33 mouse cellular contexts compared by ENCODE assay signal in genomic region chr16:43737933-43738332, GRCm38 (mm10). TPM values are rescaled to one million over a fixed set of nuclear protein-coding genes. Genes with fewer than 3 reads are reported as not detected.
DNase-seq lines count a peak whose midpoint lies in the region; ATAC-seq lines count a peak whose summit lies in the region.
"Had no signal": no experiment of that assay in that cellular context is flagged by ENCODE, and none has a peak within 500 bp of the region (broad histone marks: within the 10 kb centered on the region; RNA-seq: fewer than 3 reads in every experiment).

No protein-coding gene starts in this region.

- H3K4me2 ChIP-seq in midbrain, embryonic 11.5 days = no peak overlapping the region
- H3K4me2 ChIP-seq: intestine, embryonic 15.5 days; limb, embryonic 12.5 days; liver, embryonic 11.5 days had no signal

- 84% methylated on average over 4 of the region's 4 CpGs for WGBS in midbrain, embryonic 11.5 days
- 94% methylated on average over 4 of the region's 4 CpGs for WGBS in midbrain, embryonic 10.5 days

- no peaks in the 10 kb centered on the region for H3K27me3 ChIP-seq in midbrain, embryonic 11.5 days (ENCODE audit: control insufficient read depth, insufficient read depth, low read length)
- no peaks in the 10 kb centered on the region for H3K27me3 ChIP-seq in midbrain, embryonic 10.5 days (ENCODE audit: low read depth, poor library complexity, severe bottlenecking)
- H3K27me3 ChIP-seq: intestine, embryonic 15.5 days; limb, embryonic 12.5 days had no signal

- no peak overlapping the region for H3K27ac ChIP-seq in midbrain, embryonic 11.5 days (ENCODE audit: low read depth, low read length)
- no peak overlapping the region for H3K27ac ChIP-seq in midbrain, embryonic 10.5 days (replicated peaks)
- H3K27ac ChIP-seq: gastrocnemius, adult 2 months; intestine, embryonic 15.5 days; limb, embryonic 12.5 days had no signal

- H3K4me1 ChIP-seq in midbrain, embryonic 11.5 days (ENCODE audit: control insufficient read depth, insufficient read depth, low read length) = no peaks in the 10 kb centered on the region
- no peaks in the 10 kb centered on the region for H3K4me1 ChIP-seq in midbrain, embryonic 10.5 days
- H3K4me1 ChIP-seq: intestine, embryonic 15.5 days; limb, embryonic 12.5 days had no signal

- intact Hi-C loops in left cerebral cortex, postnatal 14 days (cut with DNase I) = no loop called here

- DNase-seq in layer of hippocampus, adult 18-20 months (ENCODE audit: low spot score in 2 of 2) = peak; percentile 16 to 49
- DNase-seq in layer of hippocampus, postnatal 10 days (ENCODE audit: low spot score in 2 of 2) = no peak
- peak; percentile 39 to 43 for DNase-seq in left cerebral cortex, postnatal 14 days (ENCODE audit: low spot score in 2 of 2)
- no peak for DNase-seq in left cerebral cortex, adult 18-20 months (ENCODE audit: low spot score in 2 of 2)
- DNase-seq in midbrain, embryonic 11.5 days (ENCODE audit: low spot score, missing footprints) = peak; percentile 23
- no peak for DNase-seq in midbrain, embryonic 10.5 days (ENCODE audit: low spot score)
- DNase-seq in brain, adult 2 months (ENCODE audit: low read depth, low spot score) = peak; percentile 49
- no peak for DNase-seq in cerebellum, adult 9-11 months
- DNase-seq: adrenal gland, adult 2 months; adrenal gland, postnatal 36 days; cerebellum, adult 2 months; cerebellum, postnatal 25 days; gastrocnemius, adult 2 months; kidney, adult 2 months; kidney, postnatal 36 days; lung, postnatal 10 days; right cerebral cortex, postnatal 4 days had no signal

- no peaks in the 10 kb centered on the region for H3K9me3 ChIP-seq in midbrain, embryonic 11.5 days (ENCODE audit: control insufficient read depth, low read length)
- no peaks in the 10 kb centered on the region for H3K9me3 ChIP-seq in midbrain, embryonic 10.5 days (replicated peaks)
- H3K9me3 ChIP-seq: intestine, embryonic 15.5 days; limb, embryonic 12.5 days had no signal

- no peak overlapping the region for H3K9ac ChIP-seq in midbrain, embryonic 11.5 days (ENCODE audit: low read length)
- H3K9ac ChIP-seq: intestine, embryonic 15.5 days; limb, embryonic 12.5 days had no signal

- no peak overlapping the region for H3K4me3 ChIP-seq in midbrain, embryonic 11.5 days (ENCODE audit: low read depth, low read length)
- H3K4me3 ChIP-seq in midbrain, embryonic 10.5 days = no peak overlapping the region
- H3K4me3 ChIP-seq: gastrocnemius, adult 2 months; intestine, embryonic 15.5 days; limb, embryonic 12.5 days had no signal

- ATAC-seq in midbrain, embryonic 11.5 days (ENCODE audit: low FRiP score) = no peak
- ATAC-seq: CD4-positive, CD25-positive, alpha-beta regulatory T cell, adult 4 months; forebrain, embryonic 14.5 days; hindbrain, embryonic 16.5 days; intestine, embryonic 15.5 days; midbrain, embryonic 16.5 days had no signal

- no peaks in the 10 kb centered on the region for H3K36me3 ChIP-seq in midbrain, embryonic 11.5 days (ENCODE audit: control insufficient read depth, insufficient read depth, low read length)
- H3K36me3 ChIP-seq in midbrain, embryonic 10.5 days = no peaks in the 10 kb centered on the region
- H3K36me3 ChIP-seq: intestine, embryonic 15.5 days; limb, embryonic 12.5 days had no signal

RNA-seq across cellular contexts. Expression of gene Drd3, which starts 15.9 kb away (rescaled TPM):
- not detected for total RNA-seq in layer of hippocampus, adult 18-20 months (2021)
- total RNA-seq in layer of hippocampus, postnatal 10 days (2021) = under 1 TPM; 0.41 to 0.54 TPM
- total RNA-seq in left cerebral cortex, postnatal 14 days (2021) = 1 to 10 TPM in 1 of 2 experiments, not detected in 1; 1.0 TPM
- under 1 TPM; 0.49 to 0.84 TPM for total RNA-seq in left cerebral cortex, adult 18-20 months (2021)
- not detected in 2 replicates for polyA plus RNA-seq in midbrain, embryonic 11.5 days (2014; fragmentation: Nextera tagmentation; extraction: Ambion mirVana)
- not detected in 2 replicates for polyA plus RNA-seq in midbrain, embryonic 10.5 days (2016; fragmentation: Nextera tagmentation; extraction: Ambion mirVana)
- total RNA-seq: adrenal gland, adult 2 months; adrenal gland, postnatal 36 days; gastrocnemius, adult 2 months; heart, postnatal 25 days; neutrophil, adult 5-6 weeks had no signal
- polyA plus RNA-seq: CD4-positive, CD25-positive, alpha-beta regulatory T cell, adult 4 months; embryonic facial prominence, embryonic 11.5 days; heart, embryonic 14.5 days; hindbrain, embryonic 11.5 days; hindbrain, embryonic 16.5 days; intestine, embryonic 15.5 days; kidney, embryonic 16.5 days; limb, embryonic 12.5 days; liver, embryonic 11.5 days; liver, embryonic 16.5 days; midbrain, embryonic 16.5 days; neural tube, embryonic 11.5 days; spleen, adult 2 months had no signal

Comparison
In these comparisons a context has a peak if more than half of its experiments do, and no peak if none do; other contexts are left out.
1. DNase-seq: peak in layer of hippocampus, adult 18-20 months (2 of 2), left cerebral cortex, postnatal 14 days (2 of 2), midbrain, embryonic 11.5 days (single experiment) and brain, adult 2 months (single experiment); none in layer of hippocampus, postnatal 10 days (0 of 2), left cerebral cortex, adult 18-20 months (0 of 2), midbrain, embryonic 10.5 days (single experiment) and cerebellum, adult 9-11 months (single experiment).